Mouse (Mus musculus) lung, postnatal 36 days (tissue): Measurements from ENCODE around the gene Hoxa11.

Source experiments
- DNase-seq: peaks from one replicate; pipeline ENCODE4 v3.0.0; 2022; ENCODE audit warnings: mixed read lengths

Gene Hoxa11

GRCm38 (mm10) chr6:52246403-52246803 is 793 bp upstream of the Hoxa11 start:
- no peak for DNase-seq

GRCm38 (mm10) chr6:52245040-52245756 is 412 bp downstream of the Hoxa11 start:
- DNase-seq, result no peak

- DNase-seq, result no peak
Observed at GRCm38 (mm10) chr6:52244471-52245039, 1.1 kb downstream of the Hoxa11 start.

- DNase-seq, result no peak
Observed at GRCm38 (mm10) chr6:52243681-52244121, 1.9 kb downstream of the Hoxa11 start.

GRCm38 (mm10) chr6:52242801-52243332 is 2.7 kb downstream of the Hoxa11 start:
- no peak for DNase-seq

- no peak for DNase-seq
Observed at GRCm38 (mm10) chr6:52241001-52241621, 4.5 kb downstream of the Hoxa11 start.

- peak; percentile 85 for DNase-seq
Observed at GRCm38 (mm10) chr6:52240389-52241000, 5.1 kb downstream of the Hoxa11 start, which contains the start of gene Hoxa10. Hoxa10 (minus strand) TSS chr6:52240854.

- no peak for DNase-seq
Observed at GRCm38 (mm10) chr6:52239625-52240388, 5.8 kb downstream of the Hoxa11 start.

- no peak for DNase-seq
Observed at GRCm38 (mm10) chr6:52238976-52239375, 6.6 kb downstream of the Hoxa11 start.

- DNase-seq, result no peak
Observed at GRCm38 (mm10) chr6:52238155-52238545, 7.5 kb downstream of the Hoxa11 start.

- DNase-seq, result no peak
Observed at GRCm38 (mm10) chr6:52237346-52238154, 8.1 kb downstream of the Hoxa11 start.

- no peak for DNase-seq
Observed at GRCm38 (mm10) chr6:52236806-52237205, 8.8 kb downstream of the Hoxa11 start.

GRCm38 (mm10) chr6:52235866-52236265 is 9.7 kb downstream of the Hoxa11 start:
- no peak for DNase-seq

GRCm38 (mm10) chr6:52235267-52235666 is 10.3 kb downstream of the Hoxa11 start:
- DNase-seq, result no peak

GRCm38 (mm10) chr6:52234428-52235140 is 11.0 kb downstream of the Hoxa11 start:
- DNase-seq, result no peak

GRCm38 (mm10) chr6:52233546-52234427 is 11.8 kb downstream of the Hoxa11 start:
- no peak for DNase-seq

- no peak for DNase-seq
Observed at GRCm38 (mm10) chr6:52232984-52233545, 12.5 kb downstream of the Hoxa11 start.

GRCm38 (mm10) chr6:52232568-52232965 is 13.0 kb downstream of the Hoxa11 start:
- DNase-seq, result no peak

- no peak for DNase-seq
Observed at GRCm38 (mm10) chr6:52231885-52232567, 13.6 kb downstream of the Hoxa11 start.
